Mouse (Mus musculus) layer of hippocampus, adult 18-20 months (tissue): ENCODE data around the gene Hist3h2a. TPM values are rescaled to one million over a fixed set of nuclear protein-coding genes. Genes with fewer than 3 reads are reported as not detected.
A peak's percentile ranks its signal among the peaks of the same experiment; 100 is the strongest.

ENCODE experiments used
- DNase-seq, 2 experiments: peaks; one replicate each; pipeline ENCODE4 v3.0.0; 2022; ENCODE audit warnings: low spot score in 2 of 2
- total RNA-seq, 2 experiments: library from RNA; stranded (reverse); gene quantifications; 2 replicates each; pipeline ENCODE4 v1.2.3; 2021

Hist3h2a gene
- total RNA-seq, 2 experiments from 2014 or later, result 69.9 to 70.6 TPM

- peak in 1 of 2 experiments; percentile 58 for DNase-seq
Measured at GRCm38 (mm10) chr11:58967346-58967745, 12.9 kb downstream of the Hist3h2a start.

DNA sequence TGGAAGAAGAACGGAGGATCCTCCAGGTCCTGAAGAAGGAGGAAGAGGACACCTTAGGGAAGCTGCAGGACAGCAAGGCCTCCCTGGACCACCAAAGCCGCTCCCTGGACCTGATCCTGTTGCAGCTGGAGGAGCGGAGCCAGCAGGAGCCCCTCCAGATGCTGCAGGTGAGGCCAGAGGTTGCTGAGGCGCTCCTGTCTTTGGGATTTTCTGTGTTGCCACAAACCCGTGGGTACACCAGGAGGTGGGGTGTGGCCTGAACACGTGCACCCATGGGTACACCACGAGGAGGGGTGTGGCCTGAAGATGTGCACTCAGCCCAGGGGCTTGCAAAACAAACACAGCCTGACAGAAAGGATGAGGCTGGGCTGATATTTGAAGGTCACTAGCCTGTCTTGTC, 14.1 kb downstream of the Hist3h2a start:
- DNase-seq, result no peak

- no peak for DNase-seq
Measured at GRCm38 (mm10) chr11:58969027-58969426, 14.5 kb downstream of the Hist3h2a start.

- no peak for DNase-seq
Measured at GRCm38 (mm10) chr11:58969659-58970058, 15.2 kb downstream of the Hist3h2a start.

GRCm38 (mm10) chr11:58970831-58971530, 16.5 kb downstream of the Hist3h2a start:
- no peak for DNase-seq

DNA sequence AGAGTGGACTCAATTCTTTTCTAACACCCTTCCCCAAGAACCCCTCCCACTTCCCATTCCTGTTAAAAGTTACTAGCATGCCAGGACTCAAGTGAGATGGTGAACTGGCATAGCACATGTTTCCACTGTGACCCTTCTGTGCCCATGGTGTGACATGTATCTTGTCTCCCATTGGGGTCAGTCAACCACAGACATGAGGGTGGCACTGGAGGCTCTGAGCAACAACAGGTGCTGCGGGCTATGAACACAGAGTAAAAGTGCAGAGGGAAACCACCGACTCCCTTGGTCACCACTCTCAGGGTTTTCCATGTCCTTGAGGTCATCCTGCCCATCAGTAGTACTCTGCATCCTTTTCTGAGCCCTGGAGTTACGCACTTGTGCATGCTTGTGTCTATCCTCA, 17.3 kb downstream of the Hist3h2a start:
- no peak for DNase-seq

DNA sequence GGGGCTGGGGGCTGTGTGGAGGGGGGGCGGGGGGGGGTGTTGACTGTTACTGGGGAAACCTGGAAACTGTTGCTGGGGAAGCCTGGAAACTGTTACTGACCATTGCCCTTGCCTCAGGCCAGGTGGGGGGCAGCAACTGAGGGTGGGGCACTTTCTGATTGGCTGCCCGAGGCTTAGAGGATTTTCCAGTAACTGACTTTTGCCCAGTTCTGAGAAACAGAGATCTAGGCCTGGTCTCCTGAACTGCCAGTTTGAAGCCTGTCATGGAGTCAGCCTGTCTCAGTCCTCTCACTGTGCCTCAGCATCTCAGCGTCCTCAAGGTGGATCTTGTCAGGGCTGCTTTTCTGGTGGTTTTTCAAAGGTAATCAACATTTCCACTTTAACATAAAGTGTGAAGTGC, 19.9 kb downstream of the Hist3h2a start:
- no peak for DNase-seq

DNA sequence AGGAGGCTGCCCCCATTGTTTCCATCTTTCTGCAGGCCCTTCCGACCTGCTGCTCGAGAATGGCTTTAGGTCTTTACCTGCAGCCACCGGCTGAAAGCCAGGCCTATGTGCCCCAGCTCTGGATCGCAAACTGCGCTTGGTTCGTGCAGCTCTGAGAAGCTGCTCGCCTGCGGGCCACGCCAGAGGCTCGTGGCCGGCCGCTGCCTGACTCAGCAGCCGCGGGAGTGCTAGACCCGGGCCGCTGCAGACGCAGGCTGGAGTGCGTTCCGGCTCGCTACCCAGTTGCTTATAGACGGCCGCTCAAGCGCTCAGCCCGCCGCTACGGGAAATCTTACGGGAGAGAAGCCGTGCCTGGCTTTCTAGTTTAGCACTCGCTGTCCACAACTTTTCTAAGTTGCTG, 22.7 kb downstream of the Hist3h2a start:
- no peak for DNase-seq

DNA sequence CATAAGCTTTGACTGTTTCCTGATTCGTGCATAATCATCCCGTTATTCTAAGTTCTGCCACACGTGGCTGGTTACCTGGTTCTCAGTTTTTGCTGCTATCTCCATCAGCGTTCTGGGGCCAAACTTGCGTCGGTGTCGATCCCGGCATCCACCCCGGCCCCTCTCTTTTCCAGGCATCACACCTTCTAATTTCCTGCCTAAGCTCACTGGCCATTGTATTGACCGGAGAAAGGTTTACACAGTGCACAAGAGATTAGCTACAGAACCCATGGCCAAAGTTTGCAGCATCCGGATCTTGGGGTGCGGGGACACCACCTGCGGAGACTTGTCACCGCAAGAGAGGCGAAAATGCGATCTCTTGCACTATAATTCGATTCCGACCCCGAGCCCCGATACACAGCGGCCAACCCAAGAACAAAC, 23.1 kb downstream of the Hist3h2a start:
- DNase-seq, result no peak

DNA sequence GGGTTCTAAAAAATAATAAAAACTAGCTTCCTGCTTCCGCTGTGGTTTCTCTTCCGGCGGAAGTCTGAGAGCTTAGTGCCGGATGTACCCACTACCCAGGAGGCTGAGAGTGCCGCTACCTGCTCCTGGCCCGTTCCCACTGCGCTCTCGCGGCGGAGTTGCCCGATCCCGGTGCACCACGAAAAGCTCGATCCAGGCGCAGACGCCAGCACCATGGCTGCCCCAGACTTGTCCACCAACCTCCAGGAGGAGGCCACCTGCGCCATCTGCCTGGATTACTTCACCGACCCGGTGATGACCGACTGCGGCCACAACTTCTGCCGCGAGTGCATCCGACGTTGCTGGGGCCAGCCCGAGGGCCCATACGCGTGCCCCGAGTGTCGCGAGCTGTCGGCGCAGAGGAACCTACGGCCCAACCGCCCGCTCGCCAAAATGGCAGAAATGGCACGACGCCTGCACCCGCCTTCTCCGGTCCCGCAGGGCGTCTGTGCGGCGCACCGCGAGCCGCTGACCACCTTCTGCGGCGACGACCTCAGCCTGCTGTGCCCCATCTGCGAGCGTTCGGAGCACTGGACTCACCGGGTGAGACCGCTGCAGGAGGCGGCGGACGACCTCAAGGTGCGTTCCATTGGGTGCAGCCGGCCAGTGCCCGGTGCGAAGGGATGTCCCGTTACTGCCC, 23.7 kb downstream of the Hist3h2a start, which contains the start of gene Trim11:
TSS of gene Trim11 (plus strand) at position 67 of the 679 bp plus-strand sequence.
- DNase-seq, result peak in 1 of 2 experiments; percentile 75

DNA sequence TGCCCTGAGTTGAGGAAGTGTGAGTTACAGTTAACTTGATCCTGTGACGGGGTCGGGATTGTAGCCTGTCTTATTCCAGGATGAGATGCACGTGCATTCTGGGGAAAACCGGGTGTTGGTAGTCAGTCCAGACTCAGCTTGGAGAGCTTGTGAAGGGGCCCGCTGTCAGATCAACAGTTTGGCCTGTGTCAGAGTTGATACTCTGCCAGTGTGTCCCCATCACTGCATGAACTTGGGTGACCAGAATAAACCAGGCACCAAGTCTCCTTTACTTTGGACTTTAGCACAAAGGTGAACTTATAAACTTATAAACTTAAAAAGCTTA, 24.2 kb downstream of the Hist3h2a start:
- no peak for DNase-seq

- DNase-seq, result no peak
Measured at GRCm38 (mm10) chr11:58979183-58979582, 24.7 kb downstream of the Hist3h2a start.

- no peak for DNase-seq
Measured at GRCm38 (mm10) chr11:58979661-58980060, 25.2 kb downstream of the Hist3h2a start.

- no peak for DNase-seq
Measured at GRCm38 (mm10) chr11:58980381-58980990, 26.0 kb downstream of the Hist3h2a start.

- DNase-seq, result peak; percentile 79
Measured at GRCm38 (mm10) chr11:58981541-58982447, 27.3 kb downstream of the Hist3h2a start.

GRCm38 (mm10) chr11:58982471-58983097, 28.1 kb downstream of the Hist3h2a start:
- no peak for DNase-seq

- no peak for DNase-seq
Measured at GRCm38 (mm10) chr11:58983691-58984341, 29.3 kb downstream of the Hist3h2a start.

DNA sequence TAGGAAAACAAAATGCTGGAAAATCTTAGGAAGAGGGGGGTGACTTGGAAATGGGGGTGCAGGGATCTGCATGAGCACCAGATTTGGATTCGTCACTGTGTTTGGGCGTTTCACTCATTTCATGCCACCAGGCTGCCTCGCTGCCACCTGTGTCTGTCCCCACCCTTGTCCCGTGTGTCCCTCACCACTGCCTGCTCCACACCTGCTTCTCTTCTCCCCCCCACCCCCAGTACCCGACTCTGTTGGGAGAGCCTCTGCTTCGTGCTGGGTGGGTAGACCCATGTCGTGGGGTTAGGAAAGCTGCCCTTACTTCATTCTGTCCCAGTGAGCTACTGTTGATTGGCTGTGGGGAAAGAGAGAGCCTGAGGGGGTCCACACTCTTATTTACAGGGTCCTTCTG, 30.2 kb downstream of the Hist3h2a start:
- DNase-seq, result no peak

GRCm38 (mm10) chr11:58985299-58985917, 30.9 kb downstream of the Hist3h2a start:
- no peak for DNase-seq

- no peak for DNase-seq
Measured at GRCm38 (mm10) chr11:58989166-58989565, 34.7 kb downstream of the Hist3h2a start.
